Mouse (Mus musculus) G1E (cell line): ENCODE measurements around the gene Gcnt2.

Experiments
- CTCF ChIP-seq: IDR thresholded peaks from 2 replicates; pipeline ENCODE4 v1.5.1; 2012; ENCODE audit warnings: low read depth, low read length, inconsistent platforms, mixed read lengths
- GATA1 ChIP-seq: IDR thresholded peaks from 2 replicates; pipeline ENCODE4 v1.6.1; 2012; ENCODE audit warnings: borderline replicate concordance, low read length, inconsistent platforms, mixed read lengths
- POLR2AphosphoS5 ChIP-seq: IDR thresholded peaks from 2 replicates; pipeline ENCODE4 v1.6.1; 2012; ENCODE audit warnings: low read depth, low read length, inconsistent platforms; ENCODE audit not compliant: insufficient replicate concordance
- TAL1 ChIP-seq: conservative IDR thresholded peaks from 2 replicates; pipeline ENCODE4 v1.6.1; 2012; ENCODE audit warnings: low read depth, low read length, inconsistent platforms, mixed read lengths

- TF ChIP-seq CTCF (no peak), GATA1 (no peak), POLR2AphosphoS5 (no peak), TAL1 (no peak)
Measured at GRCm38 (mm10) chr13:40923756-40924315, 64.3 kb downstream of the Gcnt2 start.
